Mouse (Mus musculus): ENCODE data around the gene Dock8. TPM values are rescaled to one million over a fixed set of nuclear protein-coding genes. Genes with fewer than 3 reads are reported as not detected.

Dock8 gene
- total and polyA plus RNA-seq, 3 experiments, result 16.1 to 30.1 TPM; not detected in 1

DNA sequence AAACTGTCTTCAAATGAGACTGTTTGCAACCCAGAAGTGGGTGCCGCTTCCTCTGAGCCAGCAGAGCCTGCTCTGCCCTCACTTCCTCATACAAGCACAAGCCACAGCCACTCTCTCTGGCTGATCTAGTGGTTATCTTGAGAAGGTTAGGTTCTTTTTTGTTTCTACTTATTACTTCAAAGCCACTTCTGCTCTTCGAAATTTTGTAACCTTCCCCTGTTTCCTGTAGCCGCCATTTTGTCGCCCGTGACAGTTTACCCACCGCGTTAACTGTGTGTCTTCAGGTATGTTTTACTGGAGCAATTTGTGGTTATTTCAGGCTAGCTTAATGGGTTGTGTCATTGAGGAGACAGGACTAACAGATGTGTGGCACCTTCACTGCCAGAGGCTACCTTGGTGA lies 53.0 kb downstream of the Dock8 start:
- Histone ChIP-seq H3K36me3 (ENCODE audit: control insufficient read depth in 1 of 2, insufficient read depth in 2 of 2, low read length in 2 of 2) (peaks cover 2 to 18% of the 10 kb centered on the region in 2 experiments; a peak in 3 of 4 replicates), H3K9me3 (replicated peaks; ENCODE audit: insufficient read depth, low read length) (no peaks in the 10 kb centered on the region), H3K4me3 (ENCODE audit: control insufficient read depth in 1 of 2, insufficient read depth in 1 of 2, low read depth in 2 of 2, low read length in 2 of 2) (peak overlapping the region; percentile 77 to 92), H3K27ac (ENCODE audit: control insufficient read depth, low read depth, low read length) (peak overlapping the region; percentile 98), H3K79me2 (ENCODE audit: control insufficient read depth, insufficient read depth, low read length, poor library complexity) (peaks cover 32% of the 10 kb centered on the region), H3K9ac (ENCODE audit: control insufficient read depth, low read depth, low read length, poor library complexity, severe bottlenecking) (peak overlapping the region; percentile 74), H3K27me3 (ENCODE audit: control insufficient read depth in 1 of 2, insufficient read depth in 2 of 2, low read length in 2 of 2) (no peaks in the 10 kb centered on the region), H3K4me1 (ENCODE audit: control insufficient read depth in 1 of 2, insufficient read depth in 2 of 2, low read length in 2 of 2) (peaks cover 7 to 18% of the 10 kb centered on the region in 2 experiments; a peak in 3 of 4 replicates)
- peak; percentile 94 for DNase-seq (ENCODE audit: low read depth, low spot score)
- no peak; the same call in 1 of the 2 replicates for TF ChIP-seq BHLHE40 (IDR thresholded peaks at IDR 0.05; ENCODE audit: borderline replicate concordance, low read depth, low read length)
- no peak for TF ChIP-seq MEF2A (IDR thresholded peaks at IDR 0.05; ENCODE audit: extremely low read depth, insufficient replicate concordance, low read depth, low read length, poor library complexity, severe bottlenecking)
- TF ChIP-seq MAZ (IDR thresholded peaks at IDR 0.05; ENCODE audit: low read depth, low read length), result no peak
- TF ChIP-seq POLR2A (IDR thresholded peaks at IDR 0.05; ENCODE audit: control insufficient read depth in 1 of 2, insufficient read depth in 1 of 2, low read depth in 1 of 2, low read length in 2 of 2, poor library complexity in 1 of 2), result peak; percentile 49 to 79; a peak in 2 of 4 replicates
- peak; percentile 73; the same call in 1 of the 2 replicates for TF ChIP-seq ZMIZ1 (IDR thresholded peaks at IDR 0.05; ENCODE audit: low read depth, low read length)
- 0 out of 2 replicates have a peak, but pooled peaks have one; percentile 41 for TF ChIP-seq MYB (IDR thresholded peaks at IDR 0.05; ENCODE audit: low read depth, low read length)
- TF ChIP-seq POLR2AphosphoS5 (IDR thresholded peaks at IDR 0.05; ENCODE audit: borderline replicate concordance, low read depth, low read length), result no peak
- no peak; the same call in 1 of the 2 replicates for TF ChIP-seq SMC3 (IDR thresholded peaks at IDR 0.05; ENCODE audit: low read depth, low read length)
- TF ChIP-seq TAL1 (IDR thresholded peaks at IDR 0.05; ENCODE audit: low read length), result no peak
- peak; percentile 71 for TF ChIP-seq NELFE (IDR thresholded peaks at IDR 0.05; ENCODE audit: low read depth, low read length)
- TF ChIP-seq CHD1 (IDR thresholded peaks at IDR 0.05; ENCODE audit: low read depth, low read length), result peak; percentile 82; the same call in 1 of the 2 replicates
- 0 out of 2 replicates have a peak, but pooled peaks have one; percentile 32 for TF ChIP-seq ZC3H11A (IDR thresholded peaks at IDR 0.05; ENCODE audit: low read depth, low read length)
- peak; percentile 84 for TF ChIP-seq ELF1 (IDR thresholded peaks at IDR 0.05; ENCODE audit: low read depth, low read length)
- peak; percentile 55 for TF ChIP-seq HCFC1 (IDR thresholded peaks at IDR 0.05; ENCODE audit: low read depth, low read length)
- 0 out of 2 replicates have a peak, but pooled peaks have one; percentile 23 for TF ChIP-seq KAT2A (conservative IDR thresholded peaks at IDR 0.05; ENCODE audit: low read depth, low read length)
- no peak; the same call in 1 of the 2 replicates for TF ChIP-seq CHD2 (IDR thresholded peaks at IDR 0.05; ENCODE audit: low read length)
- no peak for TF ChIP-seq RAD21 (IDR thresholded peaks at IDR 0.05; ENCODE audit: low read depth, low read length)
- no peak for TF ChIP-seq MYC (IDR thresholded peaks at IDR 0.05; ENCODE audit: low read depth, low read length)
- TF ChIP-seq GABPA (IDR thresholded peaks at IDR 0.05; ENCODE audit: low read depth, low read length), result no peak
- TF ChIP-seq TBP (IDR thresholded peaks at IDR 0.05; ENCODE audit: low read depth, low read length), result peak; percentile 91
- TF ChIP-seq NRF1 (IDR thresholded peaks at IDR 0.05; ENCODE audit: insufficient read depth, low read depth, low read length, poor library complexity, severe bottlenecking), result no peak
- TF ChIP-seq GATA1 (IDR thresholded peaks at IDR 0.05; ENCODE audit: low read depth, low read length), result peak; percentile 50; the same call in 1 of the 2 replicates
- TF ChIP-seq USF2 (IDR thresholded peaks at IDR 0.05; ENCODE audit: borderline replicate concordance in 1 of 2, insufficient read depth in 1 of 2, low read depth in 1 of 2, low read length in 2 of 2), result no peak
- TF ChIP-seq MAX (IDR thresholded peaks at IDR 0.05; ENCODE audit: low read length), result peak; percentile 69
- TF ChIP-seq ETS1 (IDR thresholded peaks at IDR 0.05; ENCODE audit: low read depth, low read length), result peak; percentile 57
- TF ChIP-seq SIN3A (IDR thresholded peaks at IDR 0.05; ENCODE audit: low read length), result peak; percentile 81; the same call in 1 of the 2 replicates
- TF ChIP-seq E2F4 (IDR thresholded peaks at IDR 0.05; ENCODE audit: borderline replicate concordance, low read depth, low read length), result no peak
- TF ChIP-seq JUND (IDR thresholded peaks at IDR 0.05; ENCODE audit: low read depth, low read length), result 0 out of 2 replicates have a peak, but pooled peaks have one; percentile 60
- TF ChIP-seq ZNF384 (IDR thresholded peaks at IDR 0.05; ENCODE audit: low read depth, low read length), result 0 out of 2 replicates have a peak, but pooled peaks have one; percentile 39
- TF ChIP-seq TCF12 (IDR thresholded peaks at IDR 0.05; ENCODE audit: low read depth, low read length), result peak; percentile 42
- TF ChIP-seq USF1 (IDR thresholded peaks at IDR 0.05; ENCODE audit: low read depth, low read length), result no peak
- TF ChIP-seq RCOR1 (IDR thresholded peaks at IDR 0.05; ENCODE audit: low read depth, low read length), result peak; percentile 54; the same call in 1 of the 2 replicates
- TF ChIP-seq UBTF (IDR thresholded peaks at IDR 0.05; ENCODE audit: borderline replicate concordance, insufficient read depth, low read depth, low read length), result no peak
- no peak for TF ChIP-seq MAFK (IDR thresholded peaks at IDR 0.05; ENCODE audit: borderline replicate concordance, low read depth, low read length)
- TF ChIP-seq CTCF (IDR thresholded peaks at IDR 0.05 in 2 of 3, conservative IDR thresholded peaks at IDR 0.05 in 1 of 3; ENCODE audit: control insufficient read depth in 1 of 3, insufficient read depth in 1 of 3, low read depth in 2 of 3, low read length in 3 of 3, poor library complexity in 1 of 3, severe bottlenecking in 1 of 3), result no peak
- peak; percentile 54 for TF ChIP-seq MXI1 (IDR thresholded peaks at IDR 0.05; ENCODE audit: low read depth, low read length)
- TF ChIP-seq POLR2AphosphoS2 (IDR thresholded peaks at IDR 0.05; ENCODE audit: low read length), result peak; percentile 70; the same call in 1 of the 2 replicates

Measured in MEL (cell line).